Mouse (Mus musculus) heart, postnatal 0 days (tissue): ENCODE measurements at regions not wholly inside any gene's neighbourhood (a gene's known extent, or its start where the extent isn't known, plus 50 kb on each side); places are given as distances from the start of the nearest gene placed in this dataset.

ENCODE experiments used
- ATAC-seq: fragments of 200-750 bp; cut with Nextera tagmentation; 2 replicates; pipeline ENCODE4 v1.8.0; 2017; ENCODE audit warnings: low read depth, moderate number of reproducible peaks, moderate library complexity; ENCODE audit not compliant: insufficient read depth
- DNase-seq: peaks from one replicate; pipeline ENCODE4 v3.0.0-alpha.2; 2016; ENCODE audit warnings: low spot score
- H3K27ac ChIP-seq: fragments of 300-500 bp; sonication (generic); 2 replicates; pipeline ENCODE4 v1.5.1; 2014; ENCODE audit warnings: low read depth, mild to moderate bottlenecking
- H3K27me3 ChIP-seq: fragments of 300-500 bp; sonication (generic); 2 replicates; pipeline ENCODE4 v1.6.1; 2014; ENCODE audit warnings: low read length, mixed read lengths; ENCODE audit not compliant: control insufficient read depth, insufficient read depth
- H3K36me3 ChIP-seq: fragments of 300-500 bp; sonication (generic); replicated peaks from 2 replicates; pipeline ENCODE4 v1.6.1; 2014; ENCODE audit warnings: low read length, mixed read lengths; ENCODE audit not compliant: control insufficient read depth, insufficient read depth
- H3K4me1 ChIP-seq: fragments of 300-500 bp; sonication (generic); 2 replicates; pipeline ENCODE4 v1.6.1; 2014; ENCODE audit warnings: antibody characterized with exemption; ENCODE audit not compliant: control insufficient read depth, insufficient read depth
- H3K4me2 ChIP-seq: fragments of 300-500 bp; sonication (generic); 2 replicates; pipeline ENCODE4 v1.6.1; 2014; ENCODE audit warnings: low read depth, mild to moderate bottlenecking, low read length, moderate library complexity
- H3K4me3 ChIP-seq: fragments of 300-500 bp; sonication (generic); 2 replicates; pipeline ENCODE4 v1.5.1; 2014; ENCODE audit warnings: low read depth, low read length
- H3K9ac ChIP-seq: fragments of 300-500 bp; sonication (generic); replicated peaks from 2 replicates; pipeline ENCODE4 v1.6.1; 2014; ENCODE audit warnings: low read depth, low read length, mixed read lengths
- H3K9me3 ChIP-seq: fragments of 300-500 bp; sonication (generic); replicated peaks from 2 replicates; pipeline ENCODE4 v1.6.1; 2016; ENCODE audit warnings: low read length; ENCODE audit not compliant: control insufficient read depth
- CTCF ChIP-seq: IDR thresholded peaks from 2 replicates; pipeline ENCODE4 v1.5.1; 2016; ENCODE audit warnings: antibody characterized with exemption, control low read depth, low read depth
- EP300 ChIP-seq: IDR thresholded peaks from 2 replicates; pipeline ENCODE4 v1.6.1; 2016; ENCODE audit warnings: antibody characterized with exemption, low read depth
- WGBS: fragments of 180-500 bp; shearing (Covaris S2); extraction: QIAGEN DNeasy Blood & Tissue Kit; methylation state at CpG from one replicate; pipeline ENCODE4 v1.1.7; 2014; 5-methylcytosine and 5-hydroxymethylcytosine counted together

GRCm38 (mm10) chr1:189561831-189562230, 126.1 kb downstream of the Cenpf start:
- Histone ChIP-seq H3K9ac (no peak overlapping the region), H3K36me3 (no peaks in the 10 kb centered on the region), H3K4me1 (no peaks in the 10 kb centered on the region), H3K27ac (no peak overlapping the region), H3K27me3 (no peaks in the 10 kb centered on the region), H3K9me3 (no peaks in the 10 kb centered on the region), H3K4me2 (no peak overlapping the region), H3K4me3 (no peak overlapping the region)
- WGBS, result 85% methylated on average over 12 of the region's 12 CpGs
- DNase-seq, result no peak
- no peak for ATAC-seq
- no peak for TF ChIP-seq EP300
- no peak for TF ChIP-seq CTCF

GRCm38 (mm10) chr1:189560576-189560975, 127.3 kb downstream of the Cenpf start:
- TF ChIP-seq EP300, result no peak
- no peak for TF ChIP-seq CTCF
- H3K9ac ChIP-seq, result no peak overlapping the region
- no peaks in the 10 kb centered on the region for H3K27me3 ChIP-seq
- DNase-seq (no peak), ATAC-seq (no peak)
- H3K36me3 ChIP-seq, result no peaks in the 10 kb centered on the region
- H3K9me3 ChIP-seq, result peaks cover 3% of the 10 kb centered on the region; the same call in 1 of the 2 replicates
- H3K4me3 ChIP-seq, result no peak overlapping the region
- no peak overlapping the region for H3K27ac ChIP-seq
- no peak overlapping the region for H3K4me2 ChIP-seq
- H3K4me1 ChIP-seq, result no peaks in the 10 kb centered on the region
- WGBS, result 38% methylated on average over 10 of the region's 10 CpGs

GRCm38 (mm10) chr1:189550851-189551250, 137.0 kb downstream of the Cenpf start:
- peaks cover 5% of the 10 kb centered on the region; the same call in 1 of the 2 replicates for H3K9me3 ChIP-seq
- no peak overlapping the region for H3K9ac ChIP-seq
- DNase-seq (no peak), ATAC-seq (no peak)
- H3K4me2 ChIP-seq, result no peak overlapping the region
- no peak overlapping the region for H3K27ac ChIP-seq
- H3K4me1 ChIP-seq, result no peaks in the 10 kb centered on the region
- no peak overlapping the region for H3K4me3 ChIP-seq
- H3K36me3 ChIP-seq, result no peaks in the 10 kb centered on the region
- TF ChIP-seq EP300 (no peak), CTCF (no peak)
- 83% methylated on average over 9 of the region's 9 CpGs for WGBS
- no peaks in the 10 kb centered on the region for H3K27me3 ChIP-seq

GRCm38 (mm10) chr1:189532834-189533233, 130.8 kb upstream of the Kcnk2 start:
- H3K27me3 ChIP-seq, result no peaks in the 10 kb centered on the region
- TF ChIP-seq CTCF, result no peak
- no peak for TF ChIP-seq EP300
- no peak overlapping the region for H3K27ac ChIP-seq
- H3K4me2 ChIP-seq, result no peak overlapping the region
- H3K9ac ChIP-seq, result no peak overlapping the region
- no peaks in the 10 kb centered on the region for H3K36me3 ChIP-seq
- no peaks in the 10 kb centered on the region for H3K9me3 ChIP-seq
- no peak for DNase-seq
- no peaks in the 10 kb centered on the region for H3K4me1 ChIP-seq
- no peak for ATAC-seq
- WGBS, result 73% methylated on average over 2 of the region's 2 CpGs
- no peak overlapping the region for H3K4me3 ChIP-seq

- WGBS, result 77% methylated on average over 5 of the region's 5 CpGs
- TF ChIP-seq EP300 (no peak), CTCF (no peak)
- Histone ChIP-seq H3K9me3 (no peaks in the 10 kb centered on the region), H3K27ac (no peak overlapping the region), H3K4me2 (no peak overlapping the region), H3K9ac (no peak overlapping the region), H3K27me3 (no peaks in the 10 kb centered on the region), H3K4me1 (no peaks in the 10 kb centered on the region), H3K36me3 (no peaks in the 10 kb centered on the region), H3K4me3 (no peak overlapping the region)
- ATAC-seq (no peak), DNase-seq (no peak)
These were observed 124.3 kb upstream of the Kcnk2 start for GRCm38 (mm10) chr1:189526329-189526728.

- Histone ChIP-seq H3K27ac (no peak overlapping the region), H3K4me1 (no peaks in the 10 kb centered on the region), H3K36me3 (no peaks in the 10 kb centered on the region), H3K27me3 (no peaks in the 10 kb centered on the region), H3K4me3 (no peak overlapping the region), H3K4me2 (no peak overlapping the region), H3K9me3 (no peaks in the 10 kb centered on the region), H3K9ac (no peak overlapping the region)
- DNase-seq (no peak), ATAC-seq (no peak)
- TF ChIP-seq CTCF (no peak), EP300 (no peak)
- WGBS, result 59% methylated on average over 7 of the region's 7 CpGs
These were observed 113.4 kb upstream of the Kcnk2 start for GRCm38 (mm10) chr1:189515476-189515875.
